8 mouse cellular contexts compared by ENCODE assay signal in genomic region chr10:78279210-78279609, GRCm38 (mm10). TPM values are rescaled to one million over a fixed set of nuclear protein-coding genes. Genes with fewer than 3 reads are reported as not detected.
DNase-seq lines count a peak whose midpoint lies in the region; ATAC-seq and TF ChIP-seq lines count a peak whose summit lies in the region.

No protein-coding gene starts in this region.

- no peaks in the 10 kb centered on the region for H3K4me1 ChIP-seq in ES-E14 (ENCODE audit: control insufficient read depth in 2 of 2, insufficient read depth in 2 of 2, low read length in 2 of 2, poor library complexity in 1 of 2)
- no peaks in the 10 kb centered on the region for H3K4me1 ChIP-seq in heart, embryonic 16.5 days (ENCODE audit: control insufficient read depth, insufficient read depth, low read length)
- no peaks in the 10 kb centered on the region for H3K4me1 ChIP-seq in liver, embryonic 15.5 days (replicated peaks)
- H3K4me1 ChIP-seq in neural tube, embryonic 13.5 days (replicated peaks), result no peaks in the 10 kb centered on the region

- DNase-seq in 3T3-L1 (ENCODE audit: low read depth, low spot score) (peak; percentile 69), ES-E14 (ENCODE audit: low read depth, low spot score) (peak; percentile 33)
- DNase-seq in cerebellum, postnatal 36 days, result peak; percentile 55 to 65
- peak; percentile 71 for DNase-seq in kidney, postnatal 10 days
- peak; percentile 41 to 50 for DNase-seq in thymus, postnatal 36 days

- WGBS in heart, embryonic 16.5 days, result 55% methylated on average over 8 of the region's 8 CpGs
- 50% methylated on average over 8 of the region's 8 CpGs for WGBS in liver, embryonic 15.5 days (ENCODE audit: insufficient replicate concordance)
- 50% methylated on average over 8 of the region's 8 CpGs for WGBS in neural tube, embryonic 13.5 days

- H3K4me3 ChIP-seq in ES-E14 (ENCODE audit: insufficient read depth in 1 of 2, low read depth in 1 of 2, low read length in 2 of 2, poor library complexity in 1 of 2, severe bottlenecking in 1 of 2), result no peak overlapping the region
- no peak overlapping the region for H3K4me3 ChIP-seq in heart, embryonic 16.5 days (ENCODE audit: low read length)
- H3K4me3 ChIP-seq in liver, embryonic 15.5 days (replicated peaks), result no peak overlapping the region
- H3K4me3 ChIP-seq in neural tube, embryonic 13.5 days, result no peak overlapping the region

- in situ Hi-C loops in ES-E14 (cut with MboI; ENCODE audit: low sequenced_read_pairs in 2 of 2, unreplicated experiment in 2 of 2), result no loop called here

- peak; percentile 61; the same call in 1 of the 2 replicates for ATAC-seq in heart, embryonic 16.5 days (replicated peaks; ENCODE audit: extremely low read depth, insufficient read depth, low FRiP score)
- peak; percentile 43; the same call in 1 of the 2 replicates for ATAC-seq in liver, embryonic 15.5 days (ENCODE audit: insufficient read depth)
- peak; percentile 63 for ATAC-seq in neural tube, embryonic 13.5 days (ENCODE audit: low read depth)

- H3K9ac ChIP-seq in ES-E14 (ENCODE audit: insufficient read depth, low read depth, low read length, poor library complexity, severe bottlenecking), result no peak overlapping the region
- no peak overlapping the region for H3K9ac ChIP-seq in heart, embryonic 16.5 days (ENCODE audit: low read length)
- H3K9ac ChIP-seq in liver, embryonic 15.5 days, result no peak overlapping the region
- no peak overlapping the region for H3K9ac ChIP-seq in neural tube, embryonic 13.5 days

- H3K4me2 ChIP-seq in heart, embryonic 16.5 days (ENCODE audit: low read depth, low read length), result no peak overlapping the region
- H3K4me2 ChIP-seq in liver, embryonic 15.5 days, result no peak overlapping the region
- H3K4me2 ChIP-seq in neural tube, embryonic 13.5 days, result no peak overlapping the region

- H3K27ac ChIP-seq in ES-E14 (ENCODE audit: insufficient read depth, low read depth, low read length, poor library complexity, severe bottlenecking), result no peak overlapping the region
- H3K27ac ChIP-seq in heart, embryonic 16.5 days (ENCODE audit: low read length), result no peak overlapping the region
- H3K27ac ChIP-seq in liver, embryonic 15.5 days (replicated peaks), result no peak overlapping the region
- H3K27ac ChIP-seq in neural tube, embryonic 13.5 days (replicated peaks), result no peak overlapping the region

- H3K27me3 ChIP-seq in heart, embryonic 16.5 days (ENCODE audit: control insufficient read depth, insufficient read depth, low read length), result no peaks in the 10 kb centered on the region
- H3K27me3 ChIP-seq in liver, embryonic 15.5 days, result no peaks in the 10 kb centered on the region
- no peaks in the 10 kb centered on the region for H3K27me3 ChIP-seq in neural tube, embryonic 13.5 days

- H3K9me3 ChIP-seq in ES-E14 (ENCODE audit: control insufficient read depth, insufficient read depth, low read depth, low read length), result no peaks in the 10 kb centered on the region
- no peaks in the 10 kb centered on the region for H3K9me3 ChIP-seq in heart, embryonic 16.5 days (replicated peaks; ENCODE audit: control insufficient read depth, low read length)
- H3K9me3 ChIP-seq in liver, embryonic 15.5 days (replicated peaks), result no peaks in the 10 kb centered on the region
- H3K9me3 ChIP-seq in neural tube, embryonic 13.5 days, result no peaks in the 10 kb centered on the region

- peaks cover 12% of the 10 kb centered on the region; the same call in 1 of the 2 replicates for H3K36me3 ChIP-seq in ES-E14 (ENCODE audit: control insufficient read depth, insufficient read depth, low read length, poor library complexity, severe bottlenecking)
- H3K36me3 ChIP-seq in heart, embryonic 16.5 days (ENCODE audit: control insufficient read depth, insufficient read depth), result peaks cover 38% of the 10 kb centered on the region
- H3K36me3 ChIP-seq in liver, embryonic 15.5 days (replicated peaks), result peaks cover 18% of the 10 kb centered on the region
- H3K36me3 ChIP-seq in neural tube, embryonic 13.5 days, result peaks cover 84% of the 10 kb centered on the region

TF ChIP-seq in ES-E14, 5 proteins besides CTCF, POLR2A, EP300 and RAD21:
- TF ChIP-seq ZNF384 (IDR thresholded peaks at IDR 0.05; ENCODE audit: low read depth, low read length) (no peak), ZC3H11A (IDR thresholded peaks at IDR 0.05; ENCODE audit: borderline replicate concordance, low read depth, low read length) (peak; percentile 57; the same call in 1 of the 2 replicates), HCFC1 (IDR thresholded peaks at IDR 0.05; ENCODE audit: borderline replicate concordance, insufficient read depth, low read length) (no peak)

RNA-seq across cellular contexts. Expression of gene Trappc10, which starts 34.8 kb away (rescaled TPM):
- total RNA-seq in ES-E14 (2012; rRNA removed), result 26.1 and 27.9 TPM in 2 replicates
- 7.0 and 11.9 TPM in 2 replicates for polyA plus RNA-seq in heart, embryonic 16.5 days (2015; fragmentation: Nextera tagmentation; extraction: Ambion mirVana)
- polyA plus RNA-seq in liver, embryonic 15.5 days (2015; fragmentation: Nextera tagmentation; extraction: Ambion mirVana), result 15.7 and 15.9 TPM in 2 replicates
- polyA plus RNA-seq in neural tube, embryonic 13.5 days (2015; fragmentation: Nextera tagmentation; extraction: Ambion mirVana), result 21.1 and 26.0 TPM in 2 replicates
